Mouse (Mus musculus) left cerebral cortex, adult 8-10 months (tissue): Measurements from ENCODE around the gene Gm29797. TPM values are rescaled to one million over a fixed set of nuclear protein-coding genes. Genes with fewer than 3 reads are reported as not detected.

Experiments used
- DNase-seq, 2 experiments: peaks; one replicate each; pipeline ENCODE4 v3.0.0; 2022; ENCODE audit warnings: low spot score in 2 of 2
- total RNA-seq, 4 experiments: library from RNA; stranded (reverse); gene quantifications; 2 replicates each; pipeline ENCODE4 v1.2.4; 2022

Gene Gm29797
- total RNA-seq, 4 experiments from 2014 or later = 0.53 to 1.2 (median 0.62) TPM; not detected in 1

GRCm38 (mm10) chr2:181695776-181696175 is 38.9 kb downstream of the Gm29797 start:
- DNase-seq = no peak

- DNase-seq = no peak
These were observed 40.1 kb downstream of the Gm29797 start for GRCm38 (mm10) chr2:181696801-181697420.

DNA sequence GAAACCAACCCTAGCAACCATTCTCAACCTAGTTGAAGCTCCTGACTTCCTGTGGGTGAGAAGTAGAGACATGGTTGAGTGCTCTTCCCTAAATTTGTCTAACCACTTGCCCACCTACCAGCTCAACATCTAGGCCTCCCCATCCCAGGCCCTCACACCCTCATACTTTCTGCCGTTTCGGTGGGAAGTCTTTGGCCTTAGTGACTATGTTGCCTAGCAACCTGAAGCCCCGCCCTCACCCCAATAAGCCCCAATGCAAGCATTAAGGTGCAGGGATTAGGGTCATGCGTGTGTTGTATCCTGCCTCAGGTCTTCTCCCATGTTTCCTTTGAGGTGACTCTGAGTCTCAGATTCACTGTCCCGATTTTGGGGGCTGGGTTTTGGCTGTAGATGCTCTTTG is 41.4 kb downstream of the Gm29797 start, which contains the start of gene Lkaaear1:
Gene Lkaaear1, minus strand, starts transcription at position 202 of the 400 bp plus-strand sequence.
- DNase-seq = no peak

GRCm38 (mm10) chr2:181706668-181707067 is 49.8 kb downstream of the Gm29797 start:
- no peak for DNase-seq

Other genes with a start within 250 kb of the Gm29797 start
- 10 to 100 TPM; 10.9 to 11.9 (median 11.4) TPM for gene Zbtb46, start 197.6 kb upstream of the Gm29797 start, total RNA-seq
- gene Abhd16b, start 163.8 kb upstream of the Gm29797 start, total RNA-seq = not detected
- gene Tpd52l2, start 159.9 kb upstream of the Gm29797 start, total RNA-seq = 10 to 100 TPM; 71.5 to 81.3 (median 74.0) TPM
- gene Dnajc5, start 136.5 kb upstream of the Gm29797 start, total RNA-seq = 100 to 1,000 TPM; 277 to 310 (median 297) TPM
- gene Uckl1, start 72.1 kb upstream of the Gm29797 start, total RNA-seq = 10 to 100 TPM; 53.5 to 80.6 (median 63.6) TPM
- 10 to 100 TPM; 54.0 to 60.9 (median 56.7) TPM for gene Prpf6, start 65.2 kb upstream of the Gm29797 start, total RNA-seq
- 10 to 100 TPM; 68.9 to 94.3 (median 77.1) TPM for gene Zfp512b, start 64.2 kb upstream of the Gm29797 start, total RNA-seq
- 10 to 100 TPM; 19.6 to 22.3 (median 21.6) TPM for gene Samd10, start 57.8 kb upstream of the Gm29797 start, total RNA-seq
- gene Sox18, start 14.6 kb downstream of the Gm29797 start, total RNA-seq = 10 to 100 TPM in 1 of 4 experiments, 1 to 10 TPM in 3; 5.8 to 11.8 (median 7.8) TPM
- 10 to 100 TPM; 64.2 to 70.0 (median 65.5) TPM for gene Tcea2, start 23.3 kb downstream of the Gm29797 start, total RNA-seq
- 10 to 100 TPM; 21.9 to 35.9 (median 26.8) TPM for gene Rgs19, start 36.9 kb downstream of the Gm29797 start, total RNA-seq
- not detected for gene Lkaaear1, start 41.4 kb downstream of the Gm29797 start, total RNA-seq
- gene Oprl1, start 58.0 kb downstream of the Gm29797 start, total RNA-seq = 10 to 100 TPM; 47.1 to 59.7 (median 55.7) TPM
- gene Myt1, start 106.3 kb downstream of the Gm29797 start, total RNA-seq = 10 to 100 TPM; 14.7 to 25.9 (median 18.6) TPM
- 10 to 100 TPM; 76.1 to 84.1 (median 81.7) TPM for gene Pcmtd2, start 180.8 kb downstream of the Gm29797 start, total RNA-seq
- 10 to 100 TPM; 26.0 to 31.5 (median 29.8) TPM for gene Polr3k, start 207.3 kb downstream of the Gm29797 start, total RNA-seq